ENCODE assay signal across 34 mouse cellular contexts in genomic region chr8:65080731-65081130, GRCm38 (mm10). TPM values are rescaled to one million over a fixed set of nuclear protein-coding genes. Genes with fewer than 3 reads are reported as not detected.
DNase-seq lines count a peak whose midpoint lies in the region; ATAC-seq and TF ChIP-seq lines count a peak whose summit lies in the region.
"Had no signal": no experiment of that assay in that cellular context is flagged by ENCODE, and none has a peak within 500 bp of the region (broad histone marks: within the 10 kb centered on the region; RNA-seq: fewer than 3 reads in every experiment).

No protein-coding gene starts in this region.

- peak; percentile 23 for DNase-seq in lung, embryonic 14.5 days
- no peak for DNase-seq in lung, postnatal 0 days (ENCODE audit: low spot score)
- DNase-seq in adrenal gland, adult 8-10 months: peak; percentile 48
- peak; percentile 14 for DNase-seq in fibroblast of lung, adult 2 months (ENCODE audit: low read depth)
- DNase-seq in stomach, postnatal 0 days (ENCODE audit: low spot score): no peak
- no peak for DNase-seq in thymus, postnatal 14 days
- DNase-seq: cerebellum, adult 2 months; cerebellum, postnatal 14 days; gastrocnemius, postnatal 25 days; heart, adult 18-20 months; heart, postnatal 4 days; kidney, adult 9 months; kidney, postnatal 10 days; liver, embryonic 13.5 days; lung, adult 18-20 months; lung, postnatal 14 days; right cerebral cortex, postnatal 4 days had no signal

- H3K9me3 ChIP-seq in lung, embryonic 14.5 days (ENCODE audit: low read depth, low read length): no peaks in the 10 kb centered on the region
- no peaks in the 10 kb centered on the region for H3K9me3 ChIP-seq in lung, postnatal 0 days (ENCODE audit: low read length)
- no peaks in the 10 kb centered on the region for H3K9me3 ChIP-seq in stomach, postnatal 0 days (ENCODE audit: control insufficient read depth, low read length)
- H3K9me3 ChIP-seq: limb, embryonic 10.5 days; limb, embryonic 15.5 days; liver, embryonic 13.5 days; midbrain, embryonic 15.5 days had no signal

- no peaks in the 10 kb centered on the region for H3K27me3 ChIP-seq in lung, embryonic 14.5 days (ENCODE audit: insufficient read depth, low read length)
- H3K27me3 ChIP-seq in lung, postnatal 0 days (replicated peaks; ENCODE audit: insufficient read depth, low read length): no peaks in the 10 kb centered on the region
- no peaks in the 10 kb centered on the region for H3K27me3 ChIP-seq in C2C12 (ENCODE audit: control insufficient read depth, insufficient read depth, insufficient read length)
- no peaks in the 10 kb centered on the region for H3K27me3 ChIP-seq in stomach, postnatal 0 days (ENCODE audit: control insufficient read depth, insufficient read depth, low read length)
- H3K27me3 ChIP-seq: limb, embryonic 15.5 days; liver, embryonic 13.5 days; midbrain, embryonic 15.5 days had no signal

- TF ChIP-seq CTCF in lung, embryonic 14.5 days (IDR thresholded peaks at IDR 0.05; ENCODE audit: low read depth): no peak
- no peak for TF ChIP-seq CTCF in lung, postnatal 0 days (IDR thresholded peaks at IDR 0.05)
- no peak for TF ChIP-seq CTCF in C2C12 (IDR thresholded peaks at IDR 0.05; ENCODE audit: control insufficient read depth, insufficient read depth, insufficient read length)
- no peak for TF ChIP-seq CTCF in stomach, postnatal 0 days (IDR thresholded peaks at IDR 0.05; ENCODE audit: low read depth)

- no peak overlapping the region for H3K27ac ChIP-seq in lung, embryonic 14.5 days (ENCODE audit: low read depth)
- H3K27ac ChIP-seq in lung, postnatal 0 days (ENCODE audit: low read length): no peak overlapping the region
- H3K27ac ChIP-seq in stomach, postnatal 0 days (replicated peaks): no peak overlapping the region
- H3K27ac ChIP-seq: hindbrain, embryonic 14.5 days; limb, embryonic 10.5 days; limb, embryonic 15.5 days; liver, embryonic 13.5 days; midbrain, embryonic 15.5 days had no signal

- H3K4me3 ChIP-seq in lung, embryonic 14.5 days (ENCODE audit: low read depth, low read length): no peak overlapping the region
- no peak overlapping the region for H3K4me3 ChIP-seq in lung, postnatal 0 days (ENCODE audit: low read depth, low read length)
- H3K4me3 ChIP-seq in C2C12 (ENCODE audit: insufficient read depth, poor library complexity, severe bottlenecking): no peak overlapping the region
- no peak overlapping the region for H3K4me3 ChIP-seq in stomach, postnatal 0 days (ENCODE audit: low read depth, low read length)
- H3K4me3 ChIP-seq: limb, embryonic 10.5 days; limb, embryonic 15.5 days; liver, embryonic 13.5 days; midbrain, embryonic 15.5 days had no signal

- H3K79me2 ChIP-seq in C2C12 (ENCODE audit: control insufficient read depth, insufficient read depth): no peaks in the 10 kb centered on the region

- ATAC-seq in lung, embryonic 14.5 days (ENCODE audit: insufficient read depth): no peak; the same call in 1 of the 2 replicates
- no peak for ATAC-seq in lung, postnatal 0 days
- ATAC-seq in stomach, postnatal 0 days (ENCODE audit: low FRiP score, low TSS enrichment): no peak
- ATAC-seq: intestine, postnatal 0 days; midbrain, embryonic 15.5 days had no signal

- TF ChIP-seq EP300 in lung, postnatal 0 days (IDR thresholded peaks at IDR 0.05): no peak
- TF ChIP-seq EP300 in stomach, postnatal 0 days (optimal IDR thresholded peaks at IDR 0.05): no peak

- 56% methylated on average over 9 of the region's 9 CpGs for WGBS in lung, embryonic 14.5 days
- WGBS in lung, postnatal 0 days: 49% methylated on average over 9 of the region's 9 CpGs
- 64% methylated on average over 9 of the region's 9 CpGs for WGBS in stomach, postnatal 0 days

- no peak overlapping the region for H3K4me2 ChIP-seq in lung, embryonic 14.5 days
- no peak overlapping the region for H3K4me2 ChIP-seq in lung, postnatal 0 days (replicated peaks; ENCODE audit: low read depth, low read length)
- H3K4me2 ChIP-seq in stomach, postnatal 0 days (replicated peaks; ENCODE audit: low read depth): no peak overlapping the region
- H3K4me2 ChIP-seq: heart, embryonic 11.5 days; hindbrain, embryonic 14.5 days; limb, embryonic 15.5 days; liver, embryonic 13.5 days; midbrain, embryonic 15.5 days had no signal

- H3K36me3 ChIP-seq in lung, embryonic 14.5 days (ENCODE audit: insufficient read depth): no peaks in the 10 kb centered on the region
- H3K36me3 ChIP-seq in lung, postnatal 0 days (ENCODE audit: insufficient read depth, low read length): no peaks in the 10 kb centered on the region
- H3K36me3 ChIP-seq in C2C12 (ENCODE audit: control insufficient read depth, insufficient read depth): no peaks in the 10 kb centered on the region
- H3K36me3 ChIP-seq in stomach, postnatal 0 days (ENCODE audit: control insufficient read depth, insufficient read depth, low read length): no peaks in the 10 kb centered on the region
- H3K36me3 ChIP-seq: limb, embryonic 10.5 days; limb, embryonic 15.5 days; liver, embryonic 13.5 days; midbrain, embryonic 15.5 days had no signal

- H3K4me1 ChIP-seq in lung, embryonic 14.5 days (ENCODE audit: insufficient read depth): no peaks in the 10 kb centered on the region
- H3K4me1 ChIP-seq in lung, postnatal 0 days (ENCODE audit: insufficient read depth, low read depth, low read length): no peaks in the 10 kb centered on the region
- no peaks in the 10 kb centered on the region for H3K4me1 ChIP-seq in stomach, postnatal 0 days (replicated peaks; ENCODE audit: control insufficient read depth, insufficient read depth)
- H3K4me1 ChIP-seq: limb, embryonic 10.5 days; limb, embryonic 15.5 days; liver, embryonic 13.5 days; midbrain, embryonic 15.5 days had no signal

- no peak overlapping the region for H3ac ChIP-seq in C2C12 (ENCODE audit: control insufficient read depth, insufficient read length, low read depth)

- H3K79me3 ChIP-seq in C2C12 (ENCODE audit: low read depth): no peaks in the 10 kb centered on the region

- no peak overlapping the region for H3K9ac ChIP-seq in lung, embryonic 14.5 days
- H3K9ac ChIP-seq in lung, postnatal 0 days (replicated peaks; ENCODE audit: low read depth): no peak overlapping the region
- no peak overlapping the region for H3K9ac ChIP-seq in stomach, postnatal 0 days (ENCODE audit: low read length)
- H3K9ac ChIP-seq: hindbrain, embryonic 14.5 days; limb, embryonic 15.5 days; liver, embryonic 13.5 days; midbrain, embryonic 15.5 days had no signal

TF ChIP-seq in C2C12, 6 proteins besides CTCF, POLR2A, EP300 and RAD21:
- TF ChIP-seq MYOD1 (IDR thresholded peaks at IDR 0.05; ENCODE audit: control insufficient read depth, insufficient read length, low read depth) (no peak), MAX (IDR thresholded peaks at IDR 0.05) (peak; percentile 17)

RNA-seq across cellular contexts. Expression of gene Gm10663, which starts 5.9 kb away (rescaled TPM):
- not detected in 2 replicates for polyA plus RNA-seq in lung, embryonic 14.5 days (2014; fragmentation: Nextera tagmentation; extraction: Ambion mirVana)
- not detected in 2 replicates for polyA plus RNA-seq in lung, postnatal 0 days (2015; fragmentation: Nextera tagmentation; extraction: Ambion mirVana)
- not detected for polyA plus RNA-seq in C2C12 (2012; fragmentation: generic; extraction: Trizol)
- total RNA-seq in adrenal gland, adult 8-10 months (2022): not detected
- polyA plus RNA-seq in stomach, postnatal 0 days (2015; fragmentation: Nextera tagmentation; extraction: Ambion mirVana): not detected in 2 replicates
- total RNA-seq: adrenal gland, adult 18-20 months; gastrocnemius, postnatal 25 days; heart, adult 18-20 months; heart, postnatal 4 days; left cerebral cortex, postnatal 10 days; MEL; neutrophil, adult 5-6 weeks had no signal
- polyA plus RNA-seq: cerebellum, adult 2 months; embryonic facial prominence, embryonic 11.5 days; forebrain, embryonic 11.5 days; heart, embryonic 11.5 days; heart, embryonic 16.5 days; hindbrain, embryonic 14.5 days; intestine, postnatal 0 days; large intestine, adult 2 months; limb, embryonic 10.5 days; limb, embryonic 15.5 days; liver, embryonic 13.5 days; midbrain, embryonic 15.5 days; neural tube, embryonic 11.5 days; spleen, adult 2 months had no signal

RNA-seq across cellular contexts. Expression of gene Apela, which starts 43.6 kb away (rescaled TPM):
- polyA plus RNA-seq in lung, embryonic 14.5 days (2014; fragmentation: Nextera tagmentation; extraction: Ambion mirVana): 0.95 and 1.1 TPM in 2 replicates
- 0.58 and 0.77 TPM in 2 replicates for polyA plus RNA-seq in lung, postnatal 0 days (2015; fragmentation: Nextera tagmentation; extraction: Ambion mirVana)
- polyA plus RNA-seq in C2C12 (2012; fragmentation: generic; extraction: Trizol): not detected
- total RNA-seq in adrenal gland, adult 8-10 months (2022): not detected
- polyA plus RNA-seq in stomach, postnatal 0 days (2015; fragmentation: Nextera tagmentation; extraction: Ambion mirVana): 0.45 TPM in 2 replicates
- total RNA-seq: adrenal gland, adult 18-20 months; gastrocnemius, postnatal 25 days; heart, adult 18-20 months; left cerebral cortex, postnatal 10 days; MEL; neutrophil, adult 5-6 weeks had no signal
- polyA plus RNA-seq: cerebellum, adult 2 months; large intestine, adult 2 months; spleen, adult 2 months had no signal

RNA-seq across cellular contexts. Expression of gene BC030870, which starts 48.6 kb away (rescaled TPM):
- polyA plus RNA-seq in lung, embryonic 14.5 days (2014; fragmentation: Nextera tagmentation; extraction: Ambion mirVana): 1.8 and 2.6 TPM in 2 replicates
- 4.3 and 5.8 TPM in 2 replicates for polyA plus RNA-seq in lung, postnatal 0 days (2015; fragmentation: Nextera tagmentation; extraction: Ambion mirVana)
- polyA plus RNA-seq in C2C12 (2012; fragmentation: generic; extraction: Trizol): not detected
- not detected for total RNA-seq in adrenal gland, adult 8-10 months (2022)
- 15.0 and 17.6 TPM in 2 replicates for polyA plus RNA-seq in stomach, postnatal 0 days (2015; fragmentation: Nextera tagmentation; extraction: Ambion mirVana)
- total RNA-seq: adrenal gland, adult 18-20 months; gastrocnemius, postnatal 25 days; heart, postnatal 4 days; left cerebral cortex, postnatal 10 days; MEL; neutrophil, adult 5-6 weeks had no signal
- polyA plus RNA-seq: cerebellum, adult 2 months; embryonic facial prominence, embryonic 11.5 days; forebrain, embryonic 11.5 days; heart, embryonic 11.5 days; hindbrain, embryonic 14.5 days; limb, embryonic 10.5 days; limb, embryonic 15.5 days; neural tube, embryonic 11.5 days; spleen, adult 2 months had no signal

Comparison
In these comparisons a context has a peak if more than half of its experiments do, and no peak if none do; other contexts are left out.
1. DNase-seq: peak in lung, embryonic 14.5 days (single experiment), adrenal gland, adult 8-10 months (single experiment) and fibroblast of lung, adult 2 months (single experiment); none in lung, postnatal 0 days (single experiment), stomach, postnatal 0 days (single experiment) and thymus, postnatal 14 days (single experiment).